Mouse (Mus musculus): ENCODE data around the gene Cxcl17.

DNA sequence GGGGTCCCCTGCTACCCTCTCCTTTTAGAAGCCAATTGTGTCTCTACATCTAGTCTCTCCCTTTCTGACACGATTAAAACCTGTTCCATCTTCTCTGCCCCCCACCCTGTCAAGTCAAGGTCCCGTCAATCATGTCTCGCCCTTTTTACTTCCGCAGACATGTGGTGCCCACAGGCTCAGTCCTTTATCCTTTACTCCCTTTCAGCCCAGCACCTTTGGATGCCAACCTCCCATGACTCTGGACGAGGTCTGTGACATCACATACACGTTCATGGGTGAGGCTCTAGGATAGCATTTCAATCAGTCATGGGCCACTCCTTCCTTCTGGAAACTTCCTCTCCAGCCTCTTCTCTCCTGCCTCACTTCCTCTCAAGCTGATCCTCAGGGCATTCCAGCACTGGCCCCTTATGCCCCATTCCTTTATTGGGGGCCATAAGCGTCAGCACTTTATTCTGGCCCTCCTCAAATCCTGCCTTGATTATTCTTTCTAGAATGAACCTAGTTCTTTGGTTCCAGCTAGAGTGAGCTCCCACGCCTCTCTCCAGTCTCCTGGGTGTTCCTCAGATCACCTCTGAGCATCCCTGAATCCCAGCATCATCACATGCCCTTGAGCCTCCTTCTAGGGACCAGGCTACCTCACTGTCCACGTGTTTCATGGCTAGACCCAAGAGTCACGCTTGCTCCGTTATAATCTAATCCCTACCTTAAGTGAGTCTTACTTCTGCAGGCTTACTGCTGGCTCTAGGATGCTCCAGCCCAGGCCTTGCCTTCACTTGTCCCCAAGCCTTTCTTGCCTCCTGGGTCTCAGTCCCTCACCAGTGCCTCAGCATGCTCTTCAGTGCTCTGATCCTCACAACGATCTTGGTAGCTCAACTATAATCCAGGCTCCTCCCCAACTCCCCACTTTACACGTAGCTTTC, 34.2 kb downstream of the Cxcl17 start:
- TF ChIP-seq CTCF (IDR thresholded peaks at IDR 0.05; ENCODE audit: insufficient read depth, low read length), result no peak
- TF ChIP-seq POLR2A (IDR thresholded peaks at IDR 0.05; ENCODE audit: borderline replicate concordance, extremely low read depth, low read depth, low read length), result no peak
